10 mouse cellular contexts compared by ENCODE assay signal in genomic region chr9:116281654-116282053, GRCm38 (mm10).
DNase-seq lines count a peak whose midpoint lies in the region; ATAC-seq lines count a peak whose summit lies in the region.
"Had no signal": no experiment of that assay in that cellular context is flagged by ENCODE, and none has a peak within 500 bp of the region (broad histone marks: within the 10 kb centered on the region; RNA-seq: fewer than 3 reads in every experiment).

No protein-coding gene starts in this region.

- intact Hi-C loops in left cerebral cortex, postnatal 25 days (cut with DNase I), result no loop called here

- no peak for ATAC-seq in monocyte, adult 5-6 weeks (replicated peaks; ENCODE audit: insufficient number of reproducible peaks, low FRiP score, low TSS enrichment, poor library complexity, severe bottlenecking)
- ATAC-seq: liver, embryonic 12.5 days had no signal

- peak; percentile 55 to 82 for DNase-seq in adrenal gland, adult (ENCODE audit: inconsistent age in 2 of 2, low spot score in 1 of 2)
- DNase-seq in adrenal gland, postnatal 4 days (ENCODE audit: low spot score in 2 of 2), result no peak
- peak; percentile 13 for DNase-seq in ovary, postnatal 14 days (ENCODE audit: low spot score)
- DNase-seq in ovary, adult 18-20 months (ENCODE audit: low spot score), result no peak
- peak; percentile 70 to 81 for DNase-seq in kidney, adult 8-10 months
- no peak for DNase-seq in left cerebral cortex, postnatal 25 days (ENCODE audit: low spot score in 2 of 2)
- no peak for DNase-seq in c-Kit-positive CD71-positive TER-119-positive erythroid progenitor cells, embryonic 14.5 days (ENCODE audit: low spot score)
- DNase-seq: thymus, postnatal 25 days had no signal

Comparison
In these comparisons a context has a peak if more than half of its experiments do, and no peak if none do; other contexts are left out.
1. DNase-seq: peak in adrenal gland, adult (2 of 2), ovary, postnatal 14 days (single experiment) and kidney, adult 8-10 months (2 of 2); none in adrenal gland, postnatal 4 days (0 of 2), ovary, adult 18-20 months (single experiment), left cerebral cortex, postnatal 25 days (0 of 2) and c-Kit-positive CD71-positive TER-119-positive erythroid progenitor cells, embryonic 14.5 days (single experiment).